Mouse (Mus musculus) spleen, adult 2 months (tissue): ENCODE data around the gene Ank2.

Source experiments
- CTCF ChIP-seq: fragments of 200-500 bp; IDR thresholded peaks from 2 replicates; pipeline ENCODE4 v1.5.1; 2011; ENCODE audit warnings: mild to moderate bottlenecking, inconsistent platforms; ENCODE audit not compliant: insufficient read depth, insufficient read length, insufficient replicate concordance; ENCODE audit errors: extremely low read depth
- POLR2A ChIP-seq: fragments of 200-500 bp; IDR thresholded peaks from 2 replicates; pipeline ENCODE4 v1.6.1; 2011; ENCODE audit warnings: low read depth, low read length, inconsistent platforms

GRCm38 (mm10) chr3:127250930-127251329 lies 248.2 kb downstream of the Ank2 start:
- no peak for TF ChIP-seq POLR2A
- TF ChIP-seq CTCF = no peak
